Mouse (Mus musculus) mouse embryonic stem cell (cell line): ENCODE data around the gene Epc2.

ENCODE experiments used
- in situ Hi-C, 2 experiments: fragments of 300-500 bp; cut with MboI; formaldehyde crosslinking; loops; 1 replicate in 1 of 2; 3 replicates in 1 of 2; pipeline ENCODE4 v1.14.3; 2019 to 2020; ENCODE audit warnings: low sequenced_read_pairs in 2 of 2, low pct_unique_long_range_greater_than_20kb in 1 of 2, mixed read lengths in 1 of 2; ENCODE audit not compliant: unreplicated experiment in 1 of 2

Epc2 gene

GRCm38 (mm10) chr2:49600021-49600681 is 148.9 kb downstream of the Epc2 start:
- in situ Hi-C loops = no loop called here
